Mouse (Mus musculus) forebrain, embryonic 13.5 days (tissue): ENCODE measurements at regions not wholly inside any gene's neighbourhood (a gene's known extent, or its start where the extent isn't known, plus 50 kb on each side); places are given as distances from the start of the nearest gene placed in this dataset.

ENCODE experiments used
- ATAC-seq: fragments of 200-750 bp; cut with Nextera tagmentation; 2 replicates; pipeline ENCODE4 v1.8.0; 2017
- H3K27ac ChIP-seq: fragments of 300-500 bp; sonication (generic); 2 replicates; pipeline ENCODE4 v1.5.1; 2015; ENCODE audit warnings: inconsistent platforms, mild to moderate bottlenecking, moderate library complexity
- H3K27me3 ChIP-seq: fragments of 300-500 bp; sonication (generic); 2 replicates; pipeline ENCODE4 v1.6.1; 2015; ENCODE audit warnings: mild to moderate bottlenecking, inconsistent platforms
- H3K36me3 ChIP-seq: fragments of 300-500 bp; sonication (generic); 2 replicates; pipeline ENCODE4 v1.6.1; 2015; ENCODE audit warnings: mild to moderate bottlenecking, inconsistent platforms; ENCODE audit not compliant: poor library complexity, severe bottlenecking
- H3K4me1 ChIP-seq: fragments of 300-500 bp; sonication (generic); 2 replicates; pipeline ENCODE4 v1.6.1; 2015; ENCODE audit warnings: inconsistent platforms
- H3K4me2 ChIP-seq: fragments of 300-500 bp; sonication (generic); 2 replicates; pipeline ENCODE4 v1.6.1; 2015; ENCODE audit warnings: inconsistent platforms, mild to moderate bottlenecking, moderate library complexity
- H3K4me3 ChIP-seq: fragments of 300-500 bp; sonication (generic); 2 replicates; pipeline ENCODE4 v1.5.1; 2015; ENCODE audit warnings: mild to moderate bottlenecking, inconsistent platforms
- H3K9ac ChIP-seq: fragments of 300-500 bp; sonication (generic); 2 replicates; pipeline ENCODE4 v1.6.1; 2015; ENCODE audit warnings: mild to moderate bottlenecking, inconsistent platforms
- H3K9me3 ChIP-seq: fragments of 300-500 bp; sonication (generic); replicated peaks from 2 replicates; pipeline ENCODE4 v1.6.1; 2016; ENCODE audit warnings: inconsistent platforms
- WGBS: fragments of 180-500 bp; shearing (Covaris S2); methylation state at CpG from one replicate; pipeline ENCODE4 v1.1.7; 2015; 5-methylcytosine and 5-hydroxymethylcytosine counted together

DNA sequence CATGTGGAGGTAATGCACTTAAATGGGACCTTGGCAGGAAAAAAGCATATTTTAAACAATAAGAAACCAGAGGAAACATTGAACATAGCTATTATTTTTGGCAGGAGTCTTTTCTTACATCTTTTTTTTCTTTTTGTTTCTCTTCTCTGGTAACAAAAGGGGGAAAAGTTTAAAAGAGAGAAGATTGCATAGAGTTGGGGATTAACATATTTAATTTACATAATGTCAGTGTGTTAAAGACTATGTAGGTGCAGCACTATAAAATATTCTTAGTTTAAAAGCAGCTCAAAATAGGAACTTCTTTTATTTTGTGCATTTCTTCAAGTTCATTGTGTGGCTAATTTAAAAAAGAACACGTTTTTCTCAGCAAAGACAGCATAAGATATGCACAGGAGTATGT lies 1087.5 kb downstream of the Cdh11 start:
- 26% methylated on average over 1 of the region's 1 CpGs for WGBS
- Histone ChIP-seq H3K9me3 (no peaks in the 10 kb centered on the region), H3K9ac (no peak overlapping the region), H3K4me3 (no peak overlapping the region), H3K27me3 (no peaks in the 10 kb centered on the region), H3K4me2 (no peak overlapping the region), H3K4me1 (no peaks in the 10 kb centered on the region), H3K27ac (no peak overlapping the region), H3K36me3 (no peaks in the 10 kb centered on the region)
- ATAC-seq, result no peak

DNA sequence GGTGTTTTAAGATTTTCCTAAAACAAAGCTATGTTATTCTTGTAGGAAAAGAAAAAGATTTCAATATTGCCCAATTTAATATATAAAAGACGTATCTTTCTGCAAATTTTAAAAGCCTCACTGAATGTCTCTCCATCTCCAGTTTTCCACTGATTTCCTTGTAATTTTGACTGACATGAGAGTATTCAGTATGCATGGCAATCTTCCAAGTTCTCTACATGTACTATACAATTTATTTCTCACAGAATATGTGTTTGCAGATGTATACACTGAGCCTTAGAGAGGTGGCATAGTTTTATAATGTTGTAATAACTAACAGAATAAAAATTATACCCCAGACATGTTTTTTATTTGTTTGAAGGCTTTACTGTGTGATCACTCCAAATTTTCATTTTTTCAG lies 1094.5 kb downstream of the Cdh11 start:
- no peaks in the 10 kb centered on the region for H3K9me3 ChIP-seq
- no peaks in the 10 kb centered on the region for H3K36me3 ChIP-seq
- H3K27me3 ChIP-seq, result no peaks in the 10 kb centered on the region
- no peak overlapping the region for H3K4me2 ChIP-seq
- WGBS, result 87% methylated on average over 1 of the region's 1 CpGs
- H3K4me3 ChIP-seq, result no peak overlapping the region
- no peak overlapping the region for H3K27ac ChIP-seq
- H3K4me1 ChIP-seq, result no peaks in the 10 kb centered on the region
- no peak overlapping the region for H3K9ac ChIP-seq
- no peak for ATAC-seq

DNA sequence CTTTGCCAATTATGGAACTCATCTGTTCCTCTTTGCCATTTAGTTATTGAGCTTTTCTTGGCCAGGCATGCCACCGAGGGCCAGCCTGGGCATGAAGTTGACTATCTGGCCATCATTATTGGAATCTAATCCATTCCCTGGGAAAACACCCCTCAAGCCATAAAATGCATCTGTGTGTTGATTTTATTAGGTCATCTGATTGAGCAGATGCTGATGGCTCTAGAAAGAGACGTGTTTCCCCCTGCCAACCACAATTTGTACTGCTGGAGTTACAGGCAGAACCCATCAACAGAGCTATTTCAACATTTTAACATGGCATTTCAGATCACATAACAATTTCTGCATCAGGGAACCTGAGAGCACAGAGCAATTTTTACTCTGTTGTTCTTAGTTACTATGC lies 1116.5 kb downstream of the Cdh11 start:
- H3K27me3 ChIP-seq, result no peaks in the 10 kb centered on the region
- no peak overlapping the region for H3K4me2 ChIP-seq
- H3K9ac ChIP-seq, result no peak overlapping the region
- H3K27ac ChIP-seq, result no peak overlapping the region
- H3K4me1 ChIP-seq, result no peaks in the 10 kb centered on the region
- H3K36me3 ChIP-seq, result no peaks in the 10 kb centered on the region
- H3K4me3 ChIP-seq, result no peak overlapping the region
- no peaks in the 10 kb centered on the region for H3K9me3 ChIP-seq
- ATAC-seq, result no peak
- WGBS, result 85% methylated on average over 2 of the region's 2 CpGs

DNA sequence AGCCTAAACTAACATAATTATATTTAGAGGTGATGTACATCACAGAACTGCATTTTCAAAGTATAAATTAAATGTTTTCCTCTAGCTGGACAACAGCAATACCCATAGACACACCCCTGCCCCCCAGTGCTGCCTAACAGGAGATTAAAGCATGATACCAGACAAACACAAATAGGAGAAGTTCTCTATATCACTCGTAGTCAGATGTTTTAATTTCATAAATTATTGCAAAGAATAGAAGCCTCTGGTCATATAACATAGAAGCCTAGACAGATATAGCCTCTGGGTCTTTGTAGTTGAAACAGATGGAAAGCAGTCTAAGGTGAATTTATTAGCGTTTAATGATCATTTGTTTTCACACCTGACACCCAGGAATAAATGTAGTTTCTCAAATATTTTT lies 1122.6 kb downstream of the Cdh11 start:
- no peak overlapping the region for H3K4me2 ChIP-seq
- H3K4me1 ChIP-seq, result no peaks in the 10 kb centered on the region
- H3K36me3 ChIP-seq, result no peaks in the 10 kb centered on the region
- H3K27me3 ChIP-seq, result no peaks in the 10 kb centered on the region
- 72% methylated on average over 2 of the region's 2 CpGs for WGBS
- ATAC-seq, result no peak
- H3K9me3 ChIP-seq, result no peaks in the 10 kb centered on the region
- H3K9ac ChIP-seq, result no peak overlapping the region
- H3K4me3 ChIP-seq, result no peak overlapping the region
- no peak overlapping the region for H3K27ac ChIP-seq

DNA sequence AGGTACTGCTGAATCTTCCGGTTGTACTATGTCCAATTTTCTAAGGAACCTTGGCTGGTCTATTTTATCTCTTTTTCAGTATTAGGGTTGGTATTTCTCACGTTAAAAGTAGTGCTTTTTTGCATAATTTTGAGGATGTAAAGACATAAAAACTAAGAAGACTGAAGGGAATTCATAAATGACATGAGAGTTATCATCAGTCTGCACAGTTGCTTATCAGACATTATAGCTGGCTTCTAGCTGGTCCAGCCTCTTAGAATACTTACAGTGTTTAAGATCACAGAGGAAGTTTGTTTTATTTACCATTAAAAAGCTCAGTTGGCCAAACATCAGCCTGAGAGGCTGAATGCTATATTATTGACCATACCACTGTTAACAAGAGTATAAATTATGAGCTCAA lies 1130.2 kb downstream of the Cdh11 start:
- WGBS, result 60% methylated on average over 2 of the region's 2 CpGs
- H3K27ac ChIP-seq, result no peak overlapping the region
- H3K4me1 ChIP-seq, result no peaks in the 10 kb centered on the region
- ATAC-seq, result no peak
- no peak overlapping the region for H3K4me2 ChIP-seq
- no peaks in the 10 kb centered on the region for H3K27me3 ChIP-seq
- no peaks in the 10 kb centered on the region for H3K36me3 ChIP-seq
- H3K4me3 ChIP-seq, result no peak overlapping the region
- no peak overlapping the region for H3K9ac ChIP-seq
- no peaks in the 10 kb centered on the region for H3K9me3 ChIP-seq

DNA sequence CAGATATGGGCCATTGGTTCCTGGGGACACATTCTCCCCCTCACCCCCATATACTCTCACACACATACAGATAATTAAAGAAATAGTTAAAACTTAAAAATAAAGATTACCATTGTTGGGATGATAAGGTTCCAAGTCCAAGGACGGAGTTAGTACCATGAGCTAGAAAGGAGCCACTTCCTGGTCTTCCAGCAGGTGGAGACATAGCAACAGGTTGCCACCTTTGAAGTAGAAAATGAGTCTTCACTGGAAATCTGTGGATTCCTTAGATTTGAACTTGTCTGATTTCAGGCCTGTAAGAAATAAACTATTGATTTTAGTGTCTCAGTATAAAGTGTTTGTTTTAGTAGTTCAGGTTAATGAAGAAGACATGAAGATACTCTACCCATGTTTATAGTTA lies 1156.6 kb downstream of the Cdh11 start:
- Histone ChIP-seq H3K9me3 (no peaks in the 10 kb centered on the region), H3K4me3 (no peak overlapping the region), H3K4me1 (no peaks in the 10 kb centered on the region), H3K27me3 (no peaks in the 10 kb centered on the region), H3K36me3 (no peaks in the 10 kb centered on the region), H3K4me2 (no peak overlapping the region), H3K9ac (no peak overlapping the region), H3K27ac (no peak overlapping the region)
- ATAC-seq, result no peak
- 33% methylated on average over 1 of the region's 1 CpGs for WGBS

DNA sequence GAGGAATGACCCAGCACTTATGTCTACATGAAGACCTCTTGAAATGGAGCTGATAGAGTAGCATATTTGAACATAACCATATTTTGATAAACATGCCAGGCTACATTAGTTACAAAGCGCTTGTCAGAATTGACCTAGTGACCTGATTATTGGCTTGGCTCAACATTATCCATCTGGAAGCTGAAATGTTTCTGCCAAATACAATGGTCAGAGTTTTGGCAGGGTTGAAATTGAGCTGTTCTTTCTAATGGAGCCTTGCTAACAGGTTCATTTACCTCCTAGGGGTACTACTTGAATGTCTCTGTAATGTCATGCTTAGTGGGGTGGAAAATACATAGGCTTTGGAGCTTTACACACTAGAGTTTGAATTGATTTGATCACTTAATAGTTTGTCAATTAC lies 1163.5 kb downstream of the Cdh11 start:
- ATAC-seq, result no peak
- Histone ChIP-seq H3K27ac (no peak overlapping the region), H3K9ac (no peak overlapping the region), H3K4me1 (no peaks in the 10 kb centered on the region), H3K27me3 (no peaks in the 10 kb centered on the region), H3K36me3 (no peaks in the 10 kb centered on the region), H3K4me3 (no peak overlapping the region), H3K9me3 (no peaks in the 10 kb centered on the region), H3K4me2 (no peak overlapping the region)
- 78% methylated on average over 1 of the region's 1 CpGs for WGBS

DNA sequence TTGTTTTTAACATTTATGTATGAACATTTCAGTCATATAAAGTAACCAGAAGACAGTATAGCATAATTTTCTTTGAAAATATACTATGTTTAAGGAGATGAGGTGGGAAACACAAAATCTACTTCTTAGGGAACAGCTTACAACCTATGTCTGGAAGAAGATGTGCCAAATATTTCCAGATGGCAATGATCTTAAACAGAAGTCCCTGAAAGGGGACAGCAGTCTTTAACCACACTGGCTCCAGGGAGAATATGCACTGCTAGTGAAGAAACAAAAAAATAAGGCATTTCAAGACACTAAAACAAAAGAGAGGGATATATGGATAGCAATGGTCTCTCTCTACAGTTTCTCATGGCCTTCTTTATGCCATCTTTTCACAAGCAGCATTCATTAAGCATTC lies 1194.3 kb downstream of the Cdh11 start:
- no peaks in the 10 kb centered on the region for H3K36me3 ChIP-seq
- no peak overlapping the region for H3K4me3 ChIP-seq
- no peak overlapping the region for H3K9ac ChIP-seq
- H3K9me3 ChIP-seq, result no peaks in the 10 kb centered on the region
- ATAC-seq, result peak; percentile 80
- no peaks in the 10 kb centered on the region for H3K4me1 ChIP-seq
- H3K4me2 ChIP-seq, result no peak overlapping the region
- peak overlapping the region; percentile 74 for H3K27ac ChIP-seq
- H3K27me3 ChIP-seq, result no peaks in the 10 kb centered on the region

DNA sequence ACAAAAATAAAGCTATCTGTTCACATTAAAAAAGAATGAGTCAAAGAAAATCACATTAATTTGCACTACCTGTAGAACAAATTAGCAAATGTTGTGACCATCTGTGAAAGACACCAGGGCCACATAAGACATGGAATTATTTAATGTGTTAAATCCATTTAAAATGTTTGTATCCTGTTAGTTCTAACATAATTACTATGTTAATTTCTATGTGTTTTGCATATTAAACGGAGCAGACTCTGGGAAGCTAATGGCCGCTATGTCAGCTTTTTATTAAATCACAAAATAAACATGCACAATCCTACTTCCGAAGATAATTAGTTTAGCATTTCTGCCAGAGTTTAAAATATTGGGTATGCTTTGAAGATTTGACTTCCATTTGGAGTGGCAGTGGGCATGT lies 1194.8 kb downstream of the Cdh11 start:
- Histone ChIP-seq H3K4me1 (no peaks in the 10 kb centered on the region), H3K27ac (peak overlapping the region; percentile 74), H3K4me2 (no peak overlapping the region), H3K9me3 (no peaks in the 10 kb centered on the region), H3K4me3 (no peak overlapping the region), H3K27me3 (no peaks in the 10 kb centered on the region), H3K36me3 (no peaks in the 10 kb centered on the region), H3K9ac (no peak overlapping the region)
- ATAC-seq, result peak; percentile 80
- WGBS, result 60% methylated on average over 3 of the region's 3 CpGs

DNA sequence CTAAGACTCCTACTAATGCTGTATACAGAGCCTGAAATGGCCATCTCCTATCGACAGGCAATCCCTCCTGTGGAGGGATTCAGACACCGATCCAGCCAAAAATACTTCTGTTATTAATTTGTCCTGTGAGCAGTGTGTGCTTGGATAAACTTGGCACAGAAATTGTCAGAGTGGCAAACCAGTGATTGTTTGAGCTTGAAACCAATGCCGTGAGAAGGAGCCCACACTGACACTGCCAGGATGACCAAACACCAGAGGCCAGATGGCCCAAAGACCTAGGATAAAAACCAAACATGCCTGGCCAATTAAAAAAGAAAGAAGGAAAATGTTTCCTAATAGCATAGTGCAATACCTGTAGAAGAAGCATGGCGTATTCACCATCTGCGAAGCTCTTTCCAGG lies 1221.0 kb downstream of the Cdh11 start:
- H3K4me3 ChIP-seq, result no peak overlapping the region
- H3K27ac ChIP-seq, result no peak overlapping the region
- H3K27me3 ChIP-seq, result no peaks in the 10 kb centered on the region
- H3K9me3 ChIP-seq, result no peaks in the 10 kb centered on the region
- no peaks in the 10 kb centered on the region for H3K36me3 ChIP-seq
- no peak overlapping the region for H3K9ac ChIP-seq
- H3K4me2 ChIP-seq, result no peak overlapping the region
- no peak for ATAC-seq
- 91% methylated on average over 5 of the region's 5 CpGs for WGBS
- no peaks in the 10 kb centered on the region for H3K4me1 ChIP-seq

DNA sequence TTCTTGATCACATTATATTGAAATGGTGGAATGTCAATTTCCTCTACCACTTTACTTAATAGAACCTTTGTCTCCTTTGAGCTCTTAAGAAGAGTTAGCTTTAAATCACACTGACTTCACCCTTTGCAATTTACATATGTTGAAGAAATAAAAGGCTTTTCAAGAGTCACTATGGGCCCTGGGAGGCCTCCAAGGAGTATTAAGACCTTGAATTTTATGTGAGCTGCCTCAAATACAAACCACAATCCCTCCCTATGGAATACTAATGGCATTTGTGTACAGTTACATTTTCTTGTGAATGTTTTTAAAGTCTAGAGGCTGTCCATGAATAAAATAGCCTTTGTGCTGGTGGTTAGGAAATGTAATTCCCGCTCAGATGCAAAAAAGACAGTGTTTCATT lies 1262.7 kb downstream of the Cdh11 start:
- no peak for ATAC-seq

DNA sequence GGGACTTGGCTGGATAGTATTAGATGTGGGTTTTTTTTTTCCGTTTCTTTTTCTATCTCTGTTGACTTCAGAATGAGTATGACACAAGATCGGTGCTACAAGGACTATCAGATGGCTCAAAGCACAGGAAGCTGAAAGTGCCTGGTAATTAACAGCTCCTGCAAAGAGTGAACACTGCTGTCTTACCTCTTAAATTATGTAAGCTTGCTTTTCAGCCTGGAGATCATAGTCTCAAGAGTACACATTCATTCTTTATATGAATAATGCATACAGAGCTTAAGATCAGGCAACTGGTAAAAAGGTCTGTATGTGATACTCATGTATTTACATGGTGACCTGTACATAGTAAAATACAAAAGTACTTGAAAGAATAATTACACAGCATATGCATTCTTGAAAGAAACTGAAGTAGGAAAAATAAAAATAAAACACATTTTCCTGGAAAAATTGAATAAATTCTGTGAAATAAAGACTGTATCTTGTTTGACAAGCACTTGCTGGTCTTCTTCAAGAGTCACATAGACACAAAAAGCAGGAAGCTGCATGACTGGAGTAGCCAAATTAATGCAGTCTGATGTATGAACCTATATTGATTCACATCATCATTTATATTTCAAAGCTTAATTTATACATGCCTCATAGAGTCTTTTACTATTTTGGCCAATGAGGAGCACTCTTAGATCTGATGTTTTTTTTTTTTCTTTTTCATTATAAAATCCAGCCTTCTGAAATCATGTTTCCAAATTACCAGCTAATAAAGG lies 1306.7 kb downstream of the Cdh11 start:
- Histone ChIP-seq H3K4me2 (no peak overlapping the region), H3K27me3 (no peaks in the 10 kb centered on the region), H3K4me3 (no peak overlapping the region), H3K36me3 (no peaks in the 10 kb centered on the region), H3K9me3 (no peaks in the 10 kb centered on the region), H3K9ac (no peak overlapping the region), H3K4me1 (no peaks in the 10 kb centered on the region), H3K27ac (no peak overlapping the region)
- 71% methylated on average over 2 of the region's 2 CpGs for WGBS
- ATAC-seq, result no peak

More for the DNA sequence above, 1262.7 kb downstream of the Cdh11 start:
- Histone ChIP-seq H3K9ac (no peak overlapping the region), H3K4me1 (no peaks in the 10 kb centered on the region; the same call in 1 of the 2 replicates), H3K27ac (no peak overlapping the region), H3K36me3 (no peaks in the 10 kb centered on the region), H3K4me3 (no peak overlapping the region), H3K4me2 (no peak overlapping the region), H3K9me3 (no peaks in the 10 kb centered on the region), H3K27me3 (no peaks in the 10 kb centered on the region)
- WGBS, result 42% methylated on average over 1 of the region's 1 CpGs

DNA sequence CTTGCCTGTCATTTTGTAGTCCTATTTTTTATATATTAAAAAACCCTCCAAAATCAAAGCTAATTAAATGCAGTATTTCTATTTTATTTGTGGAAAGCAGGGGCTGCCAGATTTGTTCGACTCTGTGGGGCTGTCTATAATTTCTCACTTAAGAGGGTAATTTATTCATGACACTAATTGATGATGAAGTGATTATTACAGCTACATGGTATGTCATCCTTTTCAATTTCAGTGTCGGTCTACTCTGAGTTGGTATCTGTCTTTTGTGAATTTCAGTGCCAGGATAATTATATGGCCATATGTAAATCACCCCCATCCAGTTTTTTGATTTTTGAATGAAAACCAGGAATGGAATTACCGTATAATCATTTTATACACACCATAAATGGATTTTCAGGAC lies 1319.1 kb downstream of the Cdh11 start:
- Histone ChIP-seq H3K27ac (no peak overlapping the region), H3K27me3 (no peaks in the 10 kb centered on the region), H3K9ac (no peak overlapping the region), H3K4me1 (no peaks in the 10 kb centered on the region), H3K36me3 (no peaks in the 10 kb centered on the region), H3K4me2 (no peak overlapping the region), H3K9me3 (no peaks in the 10 kb centered on the region), H3K4me3 (no peak overlapping the region)
- ATAC-seq, result peak; percentile 92
- WGBS, result 56% methylated on average over 3 of the region's 3 CpGs
